Mouse (Mus musculus): Measurements from ENCODE around the gene Sema6b. TPM values are rescaled to one million over a fixed set of nuclear protein-coding genes. Genes with fewer than 3 reads are reported as not detected.
A peak's percentile ranks its signal among the peaks of the same experiment; 100 is the strongest.

Gene Sema6b
- polyA plus RNA-seq, 1 experiment from 2014 or later: 2.5 TPM

- no peak for ATAC-seq (ENCODE audit: insufficient number of reproducible peaks, insufficient read depth, low FRiP score, low TSS enrichment, low read depth)
Observed at GRCm38 (mm10) chr17:56141702-56142605, 1.8 kb upstream of the Sema6b start.

DNA sequence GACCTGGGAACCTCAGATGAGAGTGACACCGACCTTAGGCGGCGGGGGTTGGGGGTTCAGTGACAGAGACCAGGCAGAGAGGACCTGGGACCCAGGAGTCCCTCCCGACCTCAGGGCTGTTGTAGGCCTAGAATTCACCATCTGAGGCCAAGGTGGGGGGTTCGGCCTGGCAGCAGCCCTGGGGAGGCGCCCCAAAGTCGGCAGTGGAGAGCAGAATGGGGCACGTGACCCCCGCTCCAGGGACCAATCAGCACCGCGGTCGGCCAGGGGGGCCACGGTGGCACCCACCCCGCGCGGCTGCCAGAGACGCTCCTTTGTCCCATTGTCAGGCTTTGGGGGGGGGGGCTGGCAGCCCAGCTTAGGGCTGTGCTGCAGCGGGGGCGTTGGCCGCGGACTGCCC, 788 bp downstream of the Sema6b start:
- Histone ChIP-seq H3K27me3 (peaks cover 80% of the 10 kb centered on the region), H3K4me2 (peak overlapping the region; percentile 96), H3K4me1 (peaks cover 35% of the 10 kb centered on the region), H3K9me3 (no peaks in the 10 kb centered on the region), H3K27ac (no peak overlapping the region), H3K9ac (peak overlapping the region; percentile 77), H3K36me3 (no peaks in the 10 kb centered on the region), H3K4me3 (peak overlapping the region; percentile 75)
- WGBS: 8% methylated on average over 20 of the region's 21 CpGs
- ATAC-seq (ENCODE audit: insufficient number of reproducible peaks, insufficient read depth, low FRiP score, low TSS enrichment, low read depth): no peak

More at GRCm38 (mm10) chr17:56141702-56142605, 1.8 kb upstream of the Sema6b start:
- under 1% methylated on average over 44 of the region's 47 CpGs for WGBS
- no peaks in the 10 kb centered on the region for H3K9me3 ChIP-seq
- H3K27ac ChIP-seq: no peak overlapping the region
- H3K4me1 ChIP-seq: peaks cover 27% of the 10 kb centered on the region
- H3K27me3 ChIP-seq: peaks cover 99% of the 10 kb centered on the region
- H3K4me3 ChIP-seq: peak overlapping the region; percentile 46
- H3K4me2 ChIP-seq: peak overlapping the region; percentile 75
- H3K9ac ChIP-seq: peak overlapping the region; percentile 62
- H3K36me3 ChIP-seq: no peaks in the 10 kb centered on the region

DNA sequence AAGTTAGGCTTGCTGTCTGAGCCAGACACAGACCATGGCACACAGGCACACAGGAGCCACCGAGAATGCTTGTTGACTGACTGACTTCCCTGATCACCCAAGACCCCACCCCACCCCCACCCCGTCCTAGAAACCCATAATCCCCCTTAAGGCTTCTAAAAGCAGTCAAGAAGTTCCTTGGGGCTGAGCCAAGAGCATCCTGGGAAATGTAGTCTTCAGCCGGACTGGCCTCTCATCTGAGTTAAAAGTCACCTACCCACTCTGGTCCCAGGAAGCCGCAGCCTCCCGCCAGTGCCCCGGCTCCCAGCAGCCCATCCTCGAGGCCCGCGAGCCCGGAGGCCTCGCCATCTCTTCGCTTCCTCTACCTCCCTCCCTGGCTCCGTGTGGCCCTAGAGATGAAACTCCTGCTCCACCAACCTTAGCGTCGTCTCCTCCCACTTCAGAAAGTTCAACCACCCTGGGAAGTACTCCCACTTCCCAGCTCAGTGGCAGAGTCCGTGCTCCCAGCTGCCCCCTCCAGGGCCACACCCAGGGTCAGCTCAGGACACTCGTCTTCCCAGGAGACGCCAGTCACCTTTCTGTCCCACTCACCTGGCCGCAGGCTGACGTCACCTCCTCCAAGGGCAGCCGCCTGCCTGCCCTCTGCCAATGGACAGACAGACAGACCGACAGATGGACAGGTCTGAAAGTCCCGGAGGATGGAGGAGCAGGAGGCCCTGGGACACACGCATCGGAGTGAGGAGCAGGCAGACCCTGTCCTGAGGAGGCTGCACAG, 2.1 kb downstream of the Sema6b start:
- Histone ChIP-seq H3K27me3 (peaks cover 66% of the 10 kb centered on the region), H3K36me3 (no peaks in the 10 kb centered on the region), H3K4me2 (peak overlapping the region; percentile 96), H3K9me3 (no peaks in the 10 kb centered on the region), H3K4me3 (peak overlapping the region; percentile 12; the same call in 1 of the 2 replicates), H3K4me1 (peaks cover 44% of the 10 kb centered on the region), H3K9ac (peak overlapping the region; percentile 32; the same call in 1 of the 2 replicates), H3K27ac (no peak overlapping the region)
- WGBS: 16% methylated on average over 25 of the region's 25 CpGs
- ATAC-seq (ENCODE audit: insufficient number of reproducible peaks, insufficient read depth, low FRiP score, low TSS enrichment, low read depth): no peak

- H3K27ac ChIP-seq: no peak overlapping the region
- no peak for ATAC-seq (ENCODE audit: insufficient number of reproducible peaks, insufficient read depth, low FRiP score, low TSS enrichment, low read depth)
- no peak overlapping the region for H3K4me3 ChIP-seq
- H3K36me3 ChIP-seq: no peaks in the 10 kb centered on the region
- H3K9ac ChIP-seq: no peak overlapping the region
- no peaks in the 10 kb centered on the region for H3K9me3 ChIP-seq
- H3K4me2 ChIP-seq: no peak overlapping the region
- H3K4me1 ChIP-seq: peaks cover 36% of the 10 kb centered on the region
- peaks cover 52% of the 10 kb centered on the region for H3K27me3 ChIP-seq
- WGBS: 85% methylated on average over 7 of the region's 7 CpGs
Observed at GRCm38 (mm10) chr17:56136558-56136957, 3.6 kb downstream of the Sema6b start.

DNA sequence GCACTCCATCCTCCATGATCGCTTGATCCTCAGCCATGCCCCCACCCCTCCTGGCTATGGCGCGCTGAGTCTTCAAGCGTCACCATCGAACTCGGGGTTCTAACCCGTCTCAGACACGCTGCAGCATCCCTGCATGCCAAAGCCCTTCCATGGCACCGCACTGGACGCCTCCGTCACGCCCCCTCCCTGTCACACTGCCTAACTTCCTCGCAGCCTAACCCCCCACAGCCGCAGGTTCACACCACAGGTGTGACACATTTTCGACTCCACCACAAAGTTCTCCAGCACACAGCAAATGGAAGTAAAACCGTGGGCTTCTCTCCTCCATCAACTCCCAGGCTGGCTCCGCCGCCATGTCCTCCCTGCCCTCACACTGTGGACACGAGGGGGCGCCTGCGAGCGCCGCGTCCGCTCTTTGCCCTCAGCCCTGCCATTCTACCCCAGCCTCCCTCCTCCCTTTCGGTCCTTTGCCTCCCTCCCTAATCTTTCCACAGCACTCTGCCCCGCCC, 5.6 kb downstream of the Sema6b start:
- Histone ChIP-seq H3K9ac (peak overlapping the region; percentile 53), H3K27ac (no peak overlapping the region), H3K4me1 (peaks cover 34% of the 10 kb centered on the region), H3K4me3 (peak overlapping the region; percentile 36), H3K27me3 (peaks cover 31% of the 10 kb centered on the region), H3K4me2 (peak overlapping the region; percentile 64), H3K36me3 (peaks cover 12% of the 10 kb centered on the region; the same call in 1 of the 2 replicates), H3K9me3 (no peaks in the 10 kb centered on the region)
- no peak for ATAC-seq (ENCODE audit: insufficient number of reproducible peaks, insufficient read depth, low FRiP score, low TSS enrichment, low read depth)
- WGBS: 3% methylated on average over 27 of the region's 27 CpGs

- Histone ChIP-seq H3K36me3 (peaks cover 12% of the 10 kb centered on the region; the same call in 1 of the 2 replicates), H3K9ac (peak overlapping the region; percentile 53; the same call in 1 of the 2 replicates), H3K4me3 (peak overlapping the region; percentile 36), H3K27me3 (peaks cover 23% of the 10 kb centered on the region), H3K27ac (peak overlapping the region; percentile 45), H3K9me3 (no peaks in the 10 kb centered on the region), H3K4me1 (peaks cover 26% of the 10 kb centered on the region), H3K4me2 (peak overlapping the region; percentile 64)
- 18% methylated on average over 19 of the region's 21 CpGs for WGBS
- peak; percentile 32; the same call in 1 of the 2 replicates for ATAC-seq (ENCODE audit: insufficient number of reproducible peaks, insufficient read depth, low FRiP score, low TSS enrichment, low read depth)
Observed at GRCm38 (mm10) chr17:56133457-56134363, 6.4 kb downstream of the Sema6b start.

DNA sequence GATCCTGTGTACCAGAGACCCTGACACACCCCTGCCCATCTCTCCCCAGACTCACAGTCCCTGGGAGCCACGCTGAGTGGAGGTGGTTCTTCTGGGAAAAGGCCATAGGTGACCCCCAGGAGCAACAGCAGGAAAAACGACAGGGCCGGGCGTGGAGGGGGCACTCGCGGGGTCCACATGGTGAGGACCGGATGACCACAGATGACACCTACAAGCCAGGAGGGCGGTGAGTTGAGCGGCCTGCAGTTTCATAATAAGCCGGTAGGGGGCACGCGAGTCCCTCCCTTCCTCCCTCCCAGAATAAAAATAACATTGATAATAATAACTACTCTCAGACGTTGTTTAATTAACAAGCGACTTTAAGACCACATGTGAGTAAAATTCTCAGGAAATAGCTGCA, 7.5 kb downstream of the Sema6b start:
- no peak overlapping the region for H3K4me3 ChIP-seq
- 0 out of 2 replicates have a peak overlapping the region, but pooled peaks have one; percentile 11 for H3K9ac ChIP-seq
- H3K27me3 ChIP-seq: peaks cover 14% of the 10 kb centered on the region
- peaks cover 20% of the 10 kb centered on the region for H3K4me1 ChIP-seq
- no peak overlapping the region for H3K27ac ChIP-seq
- H3K9me3 ChIP-seq: no peaks in the 10 kb centered on the region
- peaks cover 16% of the 10 kb centered on the region; the same call in 1 of the 2 replicates for H3K36me3 ChIP-seq
- no peak for ATAC-seq (ENCODE audit: insufficient number of reproducible peaks, insufficient read depth, low FRiP score, low TSS enrichment, low read depth)
- no peak overlapping the region for H3K4me2 ChIP-seq
- WGBS: 3% methylated on average over 14 of the region's 14 CpGs

DNA sequence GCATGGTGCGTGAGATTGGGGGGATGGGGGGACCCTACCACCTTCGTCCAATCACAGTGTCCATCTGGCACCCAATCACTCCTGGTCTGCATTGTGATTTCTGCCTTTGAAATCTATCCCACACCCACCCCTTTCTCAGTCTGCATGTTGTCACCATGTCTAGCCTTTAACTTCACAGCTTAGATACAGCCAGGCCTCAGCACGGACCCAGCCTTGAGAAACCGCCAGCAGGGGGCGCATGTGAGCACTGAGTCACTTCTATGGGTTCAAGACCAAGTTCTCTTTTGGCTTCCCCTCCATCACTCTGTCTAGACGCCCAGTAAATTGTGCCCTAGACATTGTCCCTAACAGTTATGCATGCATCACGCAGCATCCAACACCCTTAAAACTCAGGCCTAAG, 8.3 kb downstream of the Sema6b start:
- Histone ChIP-seq H3K27me3 (peaks cover 7% of the 10 kb centered on the region), H3K27ac (no peak overlapping the region), H3K9ac (no peak overlapping the region), H3K4me2 (no peak overlapping the region), H3K4me3 (no peak overlapping the region), H3K9me3 (no peaks in the 10 kb centered on the region), H3K4me1 (peaks cover 20% of the 10 kb centered on the region), H3K36me3 (peaks cover 16% of the 10 kb centered on the region; the same call in 1 of the 2 replicates)
- no peak for ATAC-seq (ENCODE audit: insufficient number of reproducible peaks, insufficient read depth, low FRiP score, low TSS enrichment, low read depth)
- WGBS: 38% methylated on average over 7 of the region's 7 CpGs

- Histone ChIP-seq H3K36me3 (peaks cover 16% of the 10 kb centered on the region; the same call in 1 of the 2 replicates), H3K4me1 (peaks cover 20% of the 10 kb centered on the region), H3K4me2 (no peak overlapping the region), H3K9ac (no peak overlapping the region), H3K9me3 (no peaks in the 10 kb centered on the region), H3K27me3 (peaks cover 7% of the 10 kb centered on the region), H3K4me3 (no peak overlapping the region), H3K27ac (no peak overlapping the region)
- 92% methylated on average over 10 of the region's 10 CpGs for WGBS
- ATAC-seq (ENCODE audit: insufficient number of reproducible peaks, insufficient read depth, low FRiP score, low TSS enrichment, low read depth): no peak
Observed at GRCm38 (mm10) chr17:56131136-56131535, 9.0 kb downstream of the Sema6b start.

- no peak for ATAC-seq (ENCODE audit: insufficient number of reproducible peaks, insufficient read depth, low FRiP score, low TSS enrichment, low read depth)
- peaks cover 13% of the 10 kb centered on the region for H3K4me1 ChIP-seq
- H3K36me3 ChIP-seq: peaks cover 22% of the 10 kb centered on the region; the same call in 1 of the 2 replicates
- H3K9me3 ChIP-seq: no peaks in the 10 kb centered on the region
- H3K4me3 ChIP-seq: no peak overlapping the region
- 84% methylated on average over 15 of the region's 15 CpGs for WGBS
- H3K27ac ChIP-seq: no peak overlapping the region
- H3K4me2 ChIP-seq: no peak overlapping the region
- H3K9ac ChIP-seq: no peak overlapping the region
- peaks cover 23% of the 10 kb centered on the region for H3K27me3 ChIP-seq
Observed at GRCm38 (mm10) chr17:56128246-56128645, 11.9 kb downstream of the Sema6b start.
